Mouse (Mus musculus): ENCODE data around the gene Fam192a.

The Fam192a gene

GRCm38 (mm10) chr8:94530643-94531042 is 71.2 kb downstream of the Fam192a start:
- DNase-seq, result no peak

GRCm38 (mm10) chr8:94529875-94530274 is 71.9 kb downstream of the Fam192a start:
- no peak for DNase-seq

GRCm38 (mm10) chr8:94528245-94528644 is 73.6 kb downstream of the Fam192a start:
- peak; percentile 63 for DNase-seq

DNA sequence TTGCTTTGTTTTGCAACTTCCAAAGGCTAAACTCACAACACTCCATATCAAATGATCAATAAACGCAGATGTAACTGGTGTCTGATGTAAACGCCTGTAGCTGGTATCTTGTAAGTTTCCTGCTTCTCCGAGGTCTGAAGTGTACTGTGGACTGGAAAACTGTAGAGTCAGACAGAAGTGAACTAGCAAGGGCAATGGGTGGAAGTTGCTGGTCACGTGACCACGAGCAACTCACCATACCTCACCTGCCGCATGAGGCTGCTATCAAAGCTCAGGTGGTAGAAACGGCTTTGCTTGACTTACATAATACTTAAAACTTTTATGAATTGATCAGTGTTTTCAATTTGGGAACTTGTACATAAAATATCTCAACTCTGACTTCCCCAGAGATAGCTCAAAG is 74.6 kb downstream of the Fam192a start:
- DNase-seq, result no peak

GRCm38 (mm10) chr8:94524554-94524953 is 77.2 kb downstream of the Fam192a start:
- DNase-seq, result no peak
